Mouse (Mus musculus) embryonic fibroblast, embryonic 13.5 days (primary cell): Measurements from ENCODE around the gene Napb. TPM values are rescaled to one million over a fixed set of nuclear protein-coding genes. Genes with fewer than 3 reads are reported as not detected.
"Not testable (repeated sequence)": the region's sequence is repeated elsewhere in the genome, so short reads cannot be mapped to it uniquely, and the experiment has no call there.

Experiments used
- H3K27ac ChIP-seq: 2 replicates; pipeline ENCODE4 v1.5.1; 2012; ENCODE audit warnings: low read length, control low read depth, inconsistent platforms; ENCODE audit not compliant: insufficient read depth
- H3K4me1 ChIP-seq: 2 replicates; pipeline ENCODE4 v1.6.1; 2011; ENCODE audit warnings: low read length; ENCODE audit not compliant: control insufficient read depth, insufficient read depth
- H3K4me3 ChIP-seq: 2 replicates; pipeline ENCODE4 v1.5.1; 2011; ENCODE audit warnings: mild to moderate bottlenecking, control low read depth, low read length; ENCODE audit not compliant: insufficient read depth
- CTCF ChIP-seq: IDR thresholded peaks from 2 replicates; pipeline ENCODE4 v1.5.1; 2011; ENCODE audit warnings: mild to moderate bottlenecking, control low read depth, low read length, moderate library complexity, borderline replicate concordance; ENCODE audit not compliant: insufficient read depth
- POLR2A ChIP-seq: IDR thresholded peaks from 2 replicates; pipeline ENCODE4 v1.6.1; 2011; ENCODE audit warnings: low read depth, mild to moderate bottlenecking, control low read depth, low read length, moderate library complexity
- polyA plus RNA-seq: library from polyadenylated mRNA; stranded (reverse); fragments of >200 nt; gene quantifications from 2 replicates; pipeline ENCODE4 v1.2.4, GENCODE M21; 2011; ENCODE audit warnings: low read depth; ENCODE audit not compliant: missing spikeins, insufficient read length

The Napb gene
- 2.5 and 2.8 TPM in 2 replicates for polyA plus RNA-seq

- TF ChIP-seq CTCF (no peak), POLR2A (peak; percentile 98)
- no peaks in the 10 kb centered on the region for H3K4me1 ChIP-seq
- no peak within 1 kb of the TSS for H3K27ac ChIP-seq
- H3K4me3 ChIP-seq: peak within 1 kb of the TSS; percentile 80
These were observed at the start of gene Napb for GRCm38 (mm10) chr2:148732327-148733000. Napb (minus strand) TSS chr2:148732467.

- no peak for TF ChIP-seq CTCF
- TF ChIP-seq POLR2A: no peak
- no peaks in the 10 kb centered on the region for H3K4me1 ChIP-seq
- H3K4me3 ChIP-seq: no peak within 1 kb of the TSS
These were observed 49.4 kb upstream of the Napb start, which contains the start of gene 8030411F24Rik for GRCm38 (mm10) chr2:148781709-148782108. 8030411F24Rik (plus strand) TSS chr2:148782009.

DNA sequence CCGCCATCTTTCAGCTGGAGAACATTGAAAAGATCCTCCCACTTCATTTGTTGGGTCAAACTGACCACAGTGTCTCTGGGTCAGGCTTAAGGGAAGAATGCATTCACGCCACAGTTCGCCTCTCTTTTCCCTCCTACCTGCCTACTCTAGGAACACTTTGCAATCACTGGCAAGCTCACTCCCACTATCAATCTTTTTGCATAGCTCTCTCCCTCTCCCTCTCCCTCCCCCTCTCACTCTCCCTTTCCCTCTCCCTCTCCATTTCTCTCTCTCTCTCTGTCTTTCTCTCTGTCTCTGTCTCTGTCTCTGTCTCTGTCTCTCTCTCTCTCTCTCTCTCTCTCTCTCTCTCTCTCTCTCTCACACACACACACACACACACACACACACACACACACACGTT, 39.1 kb upstream of the Napb start, which contains the start of gene Cst11:
Cst11 (minus strand) TSS at position 101 of the 400 bp plus-strand sequence.
- H3K4me1 ChIP-seq, H3K4me3 ChIP-seq, H3K27ac ChIP-seq: not testable (repeated sequence)

More at GRCm38 (mm10) chr2:148781709-148782108, 49.4 kb upstream of the Napb start, which contains the start of gene 8030411F24Rik:
- no peak within 1 kb of the TSS for H3K27ac ChIP-seq

DNA sequence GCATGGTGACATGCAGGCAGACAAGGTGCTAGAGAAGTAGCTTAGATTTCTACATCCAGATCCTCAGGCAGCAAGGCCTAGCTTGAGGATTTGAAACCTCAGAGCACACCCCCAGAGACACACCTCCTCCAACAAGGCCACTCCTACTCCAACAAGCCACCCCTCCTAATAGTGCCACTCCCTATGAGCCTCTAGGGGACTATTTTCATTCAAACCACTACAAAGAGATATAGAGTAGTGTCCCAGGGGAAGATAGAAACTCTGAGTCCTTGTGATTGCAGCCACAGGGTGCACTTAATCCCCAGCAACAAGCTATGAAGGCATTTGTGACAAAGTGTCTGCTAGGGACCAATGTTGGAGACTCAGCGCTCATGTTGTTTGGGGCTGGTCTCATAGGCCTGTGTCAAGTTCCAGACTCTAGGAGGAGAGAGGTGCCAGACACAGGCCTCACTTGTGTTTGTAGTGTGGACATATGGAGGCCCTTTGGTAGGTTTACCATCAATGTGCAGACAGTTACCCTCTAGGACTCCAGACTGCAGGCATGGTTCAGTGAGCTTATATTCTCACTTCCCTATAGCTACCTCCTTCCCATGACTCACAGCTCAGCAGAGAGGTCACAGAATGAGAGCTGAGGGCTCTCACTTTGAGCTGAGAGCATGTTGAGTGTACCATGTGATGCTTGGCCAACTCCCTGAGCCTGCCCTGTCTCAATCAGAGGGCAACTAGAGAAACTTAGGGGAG, 31.6 kb upstream of the Napb start:
- no peak overlapping the region for H3K4me3 ChIP-seq
- H3K4me1 ChIP-seq: no peaks in the 10 kb centered on the region
- no peak overlapping the region for H3K27ac ChIP-seq
- TF ChIP-seq CTCF (no peak), POLR2A (no peak)

DNA sequence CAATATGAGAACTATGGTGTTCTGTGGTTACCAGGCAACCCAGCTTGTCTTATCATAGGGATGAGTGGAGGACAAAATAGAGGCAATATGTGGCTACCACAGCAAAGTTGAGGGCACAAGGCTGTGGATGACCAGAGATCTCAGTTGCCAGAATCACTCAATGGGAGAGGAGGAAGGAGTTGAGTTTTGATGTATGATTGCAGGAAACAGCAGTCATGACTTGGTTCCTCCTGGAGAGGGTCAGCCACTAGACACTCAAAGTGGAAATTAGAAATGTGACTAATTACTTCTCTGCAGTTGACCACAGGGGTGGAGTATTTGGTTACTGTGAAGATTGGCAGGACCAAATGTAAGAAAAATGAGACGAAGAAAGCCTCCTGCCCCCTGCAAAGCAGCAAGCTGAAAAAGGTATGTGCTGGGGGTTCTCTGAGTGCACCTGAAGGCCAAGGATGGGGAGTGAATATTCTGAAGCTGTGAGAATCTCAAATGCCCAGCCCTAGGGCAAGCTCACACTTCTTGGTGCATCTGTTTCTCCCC, 22.1 kb upstream of the Napb start:
- Histone ChIP-seq H3K27ac (no peak overlapping the region), H3K4me1 (no peaks in the 10 kb centered on the region; the same call in 1 of the 2 replicates), H3K4me3 (no peak overlapping the region)
- no peak for TF ChIP-seq POLR2A
- no peak for TF ChIP-seq CTCF

GRCm38 (mm10) chr2:148751893-148752813, 19.9 kb upstream of the Napb start:
- no peak overlapping the region for H3K27ac ChIP-seq
- peak overlapping the region; percentile 28; the same call in 1 of the 2 replicates for H3K4me3 ChIP-seq
- TF ChIP-seq CTCF (no peak), POLR2A (no peak)
- no peaks in the 10 kb centered on the region; the same call in 1 of the 2 replicates for H3K4me1 ChIP-seq

GRCm38 (mm10) chr2:148750058-148750457, 17.8 kb upstream of the Napb start, which contains the start of gene Cstl1:
Cstl1 (plus strand) TSS chr2:148750358.
- TF ChIP-seq POLR2A: no peak
- no peak for TF ChIP-seq CTCF
- Histone ChIP-seq H3K4me3 (no peak within 1 kb of the TSS), H3K27ac (no peak within 1 kb of the TSS)

GRCm38 (mm10) chr2:148743846-148744407, 11.7 kb upstream of the Napb start:
- peaks cover 11% of the 10 kb centered on the region for H3K4me1 ChIP-seq
- no peak overlapping the region for H3K4me3 ChIP-seq
- no peak overlapping the region; the same call in 1 of the 2 replicates for H3K27ac ChIP-seq
- TF ChIP-seq CTCF (no peak), POLR2A (no peak)

More at GRCm38 (mm10) chr2:148750058-148750457, 17.8 kb upstream of the Napb start, which contains the start of gene Cstl1:
- no peaks in the 10 kb centered on the region; the same call in 1 of the 2 replicates for H3K4me1 ChIP-seq

DNA sequence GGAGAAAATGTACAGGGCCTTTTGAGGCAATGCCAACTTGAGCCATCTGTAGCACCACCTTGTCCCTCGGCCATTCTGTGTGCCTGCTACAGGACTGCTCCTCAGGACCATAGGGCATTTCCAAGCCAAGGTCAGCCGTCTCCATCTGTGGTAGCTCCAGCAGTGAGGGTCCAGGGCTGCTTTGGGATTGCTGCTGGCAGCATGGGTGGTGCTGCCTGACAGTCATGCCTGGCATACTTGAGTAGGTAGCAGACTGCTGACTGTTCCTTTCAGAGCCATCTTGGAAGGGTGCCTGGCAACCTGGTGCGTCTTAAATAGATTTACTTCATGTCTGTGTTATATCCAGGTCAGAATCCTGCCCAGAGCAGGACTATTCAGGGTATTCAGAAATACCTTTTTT, 10.7 kb upstream of the Napb start:
- Histone ChIP-seq H3K27ac (no peak overlapping the region), H3K4me3 (no peak overlapping the region), H3K4me1 (peaks cover 11% of the 10 kb centered on the region)
- no peak for TF ChIP-seq CTCF
- TF ChIP-seq POLR2A: no peak
